Mouse (Mus musculus) retina, postnatal 1 day (tissue): ENCODE results near the gene Palld.

Source experiments
- DNase-seq: peaks from one replicate; pipeline ENCODE4 v3.0.0-alpha.2; 2012

Palld gene

DNA sequence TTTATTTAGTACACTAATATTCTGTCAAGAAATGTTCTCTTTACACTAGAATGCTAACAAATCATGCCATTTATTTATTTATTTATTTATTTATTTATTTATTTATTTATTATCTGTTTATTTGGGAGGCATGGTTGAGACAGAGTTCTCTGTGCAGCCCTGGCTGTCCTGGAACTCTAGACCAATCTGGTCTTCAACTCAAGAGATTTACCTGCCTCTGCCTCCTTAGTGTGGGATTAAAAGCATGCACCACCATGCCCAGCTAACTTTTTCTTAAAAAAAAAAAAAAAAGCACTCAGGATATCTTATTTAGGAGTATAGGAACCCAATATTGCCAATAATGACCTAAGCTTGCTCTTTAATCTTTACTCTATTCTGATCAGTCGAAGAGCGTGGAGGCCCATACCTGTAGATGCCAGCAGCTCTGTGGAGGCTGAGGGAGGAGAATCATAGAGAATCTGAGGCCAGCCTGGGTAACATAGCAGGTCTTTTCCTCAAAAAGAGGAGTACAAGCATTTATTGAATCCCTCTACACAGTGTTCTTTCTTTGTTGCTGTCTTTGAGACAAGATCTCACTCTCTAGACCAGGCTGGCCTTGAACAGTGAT is 415.5 kb downstream of the Palld start:
- DNase-seq, result no peak

DNA sequence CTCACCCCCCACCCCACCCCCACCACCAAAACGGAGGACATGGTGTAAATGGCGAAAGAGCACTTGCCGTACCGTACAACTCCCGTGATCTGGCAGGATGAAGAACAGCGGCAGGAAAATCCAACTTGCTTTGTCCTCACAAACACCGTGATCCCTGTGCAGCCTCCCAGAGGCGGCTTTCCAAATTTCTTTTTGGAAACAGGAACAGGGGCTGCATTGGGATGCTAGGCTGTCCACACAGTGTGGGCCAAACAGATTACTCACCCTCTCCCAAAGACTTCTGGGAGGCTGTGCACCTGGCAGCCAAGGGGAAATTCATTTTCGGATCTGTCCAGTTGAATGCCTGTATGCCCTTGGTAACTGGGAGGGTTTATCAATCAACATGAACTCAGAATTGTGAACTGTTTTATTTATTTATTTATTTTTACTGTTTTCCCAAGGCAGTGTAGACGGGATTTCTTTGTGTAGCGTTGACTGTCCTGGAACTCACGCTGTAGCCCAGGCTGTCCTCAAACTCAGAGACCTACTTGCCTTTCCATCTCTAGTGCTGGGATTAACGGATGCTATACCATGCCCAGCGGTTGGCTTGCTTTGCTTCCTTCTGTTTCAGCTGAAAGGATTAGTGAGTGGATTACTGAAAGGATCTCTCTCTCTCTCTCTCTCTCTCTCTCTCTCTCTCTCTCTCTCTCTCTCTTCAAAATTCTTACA is 422.1 kb downstream of the Palld start:
- DNase-seq, result no peak

DNA sequence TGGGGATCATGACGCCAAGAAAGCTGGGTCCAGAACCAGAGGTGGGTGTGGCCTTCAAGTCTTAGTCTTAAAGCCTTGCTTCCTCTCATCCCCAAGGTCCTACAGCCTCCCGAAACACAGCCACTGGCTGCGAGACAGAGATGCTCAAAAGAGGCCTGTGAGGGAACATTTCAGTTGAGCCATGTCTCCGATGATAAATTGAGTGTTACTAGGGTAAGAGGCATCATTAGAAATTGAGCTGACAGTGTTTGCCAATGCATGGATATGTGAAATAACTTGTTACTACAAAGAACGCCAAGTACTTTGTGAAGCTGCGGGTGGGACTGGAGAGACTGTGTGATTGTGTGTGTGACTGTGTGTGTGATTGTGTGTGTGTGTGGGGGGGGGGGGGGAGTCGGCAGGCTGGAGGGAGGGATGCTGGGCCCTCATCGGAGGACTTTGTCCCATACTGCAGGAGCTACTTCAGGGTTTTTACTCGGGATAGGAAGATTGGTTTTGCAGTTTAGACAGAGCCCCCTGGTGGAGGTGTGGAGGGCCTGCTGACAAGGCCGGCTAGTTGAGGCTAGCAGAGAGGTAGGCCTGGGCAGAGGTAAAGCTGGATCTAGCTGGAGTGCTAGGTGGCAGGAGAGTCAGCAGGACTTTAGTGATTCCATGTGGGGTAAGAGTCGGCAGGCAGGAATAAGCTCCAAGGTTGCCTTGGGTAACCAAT is 422.8 kb downstream of the Palld start:
- peak; percentile 61 for DNase-seq

DNA sequence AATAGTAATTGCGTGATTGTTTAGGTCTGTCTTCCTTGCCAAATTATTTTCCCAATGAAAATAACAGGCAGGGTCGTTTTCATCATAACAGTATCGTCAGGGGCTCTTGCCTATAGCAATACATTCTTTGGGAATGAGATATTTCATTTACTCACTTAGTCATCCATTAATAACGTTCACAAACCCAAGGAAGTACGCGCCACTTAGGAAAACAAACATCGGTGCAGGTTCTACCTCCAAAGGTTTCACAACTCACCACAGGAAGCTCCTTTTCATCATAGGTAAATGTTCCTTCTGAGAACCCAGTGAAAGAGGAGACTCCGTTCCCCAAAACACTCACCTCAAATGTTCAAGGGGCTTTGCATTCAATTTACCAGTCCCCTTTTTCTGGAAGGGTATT is 423.7 kb downstream of the Palld start:
- DNase-seq, result no peak

DNA sequence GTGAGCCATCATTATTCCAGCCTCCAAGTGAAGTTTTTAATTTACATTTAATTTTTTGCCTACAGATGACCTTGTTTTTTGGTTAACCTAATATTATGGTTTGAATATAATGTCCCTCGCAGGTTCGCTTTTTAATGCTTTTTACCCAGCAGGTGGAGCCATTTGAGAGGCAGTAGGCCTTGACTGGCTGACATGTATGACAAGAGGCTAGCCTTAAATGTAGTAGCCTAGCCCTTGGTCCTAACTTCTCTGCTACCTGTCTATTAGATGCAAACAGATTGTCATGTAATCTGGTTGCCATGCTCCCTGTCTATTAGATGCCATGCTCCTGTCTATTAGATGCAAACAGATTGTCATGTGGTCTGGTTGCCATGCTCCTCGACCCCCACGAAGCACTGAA is 424.3 kb downstream of the Palld start:
- no peak for DNase-seq

DNA sequence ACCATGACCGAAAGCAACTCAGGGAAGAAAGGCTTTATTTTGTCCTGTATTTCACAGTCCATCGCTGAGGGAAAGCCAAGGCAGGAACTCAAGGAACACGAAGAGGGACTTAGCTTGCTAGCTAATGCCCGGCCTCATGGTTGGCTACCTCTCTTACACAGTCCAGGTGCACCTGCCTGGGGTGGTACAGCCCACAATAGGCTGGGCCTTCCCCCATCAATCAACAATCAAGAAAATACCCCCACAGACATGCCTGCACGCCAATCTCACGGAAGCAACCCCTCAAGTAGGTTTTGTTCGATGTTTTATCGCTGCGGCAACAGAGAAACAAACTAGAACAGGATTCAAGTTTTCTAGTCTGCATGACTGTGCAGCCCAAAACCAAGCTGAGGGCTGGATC is 426.3 kb downstream of the Palld start:
- DNase-seq, result no peak

DNA sequence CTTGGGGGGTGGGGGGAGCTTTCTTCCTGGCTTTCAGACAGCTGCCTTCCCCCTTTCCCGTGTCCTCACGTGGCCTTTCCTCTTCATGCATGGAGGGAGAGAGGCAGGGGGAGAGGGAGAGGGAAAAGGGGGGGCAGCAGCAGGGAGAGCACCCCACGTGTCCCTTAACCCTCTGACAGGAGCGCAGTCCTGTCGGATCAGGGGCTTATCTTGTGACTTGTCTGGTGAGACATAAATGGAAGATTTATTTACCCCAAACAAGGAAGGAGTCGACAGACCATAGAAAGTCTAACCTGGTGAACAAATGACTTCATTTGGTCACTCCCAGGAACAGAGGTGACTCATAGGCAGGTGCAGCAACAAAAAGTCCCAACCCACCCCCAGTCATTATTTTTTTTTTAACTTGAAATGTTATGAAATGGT is 427.2 kb downstream of the Palld start:
- DNase-seq, result peak; percentile 83

DNA sequence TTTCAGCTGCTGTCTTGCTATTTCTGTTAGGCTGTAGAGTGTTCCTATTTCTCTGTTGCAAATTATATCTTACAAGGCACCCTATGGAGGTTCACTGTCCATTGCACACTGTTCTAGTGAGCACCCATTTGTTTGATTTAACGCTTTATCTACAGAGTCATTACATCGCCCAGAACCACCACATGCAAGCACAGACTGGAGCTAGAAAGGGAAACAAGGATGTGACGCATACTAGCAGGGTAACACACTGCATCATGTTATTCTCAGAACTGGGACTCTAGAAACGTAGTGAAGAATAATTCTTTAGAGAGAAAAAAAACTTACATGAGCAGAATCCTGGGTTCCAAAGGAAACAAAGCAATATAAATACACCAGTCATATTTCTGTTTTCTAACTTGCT is 432.3 kb downstream of the Palld start:
- no peak for DNase-seq

DNA sequence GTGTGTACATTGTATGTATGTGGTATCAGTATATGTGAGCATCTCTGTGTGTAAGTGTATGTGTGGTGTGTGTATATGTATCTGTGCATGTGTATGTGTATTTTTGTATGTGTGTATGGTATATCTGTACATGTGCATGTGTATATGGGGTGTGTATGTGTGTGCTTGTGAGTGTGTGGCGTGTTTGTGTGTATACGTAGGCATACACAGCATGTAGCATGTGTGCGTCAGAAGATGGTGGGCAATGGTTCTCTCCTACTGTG is 435.0 kb downstream of the Palld start:
- DNase-seq, result no peak

DNA sequence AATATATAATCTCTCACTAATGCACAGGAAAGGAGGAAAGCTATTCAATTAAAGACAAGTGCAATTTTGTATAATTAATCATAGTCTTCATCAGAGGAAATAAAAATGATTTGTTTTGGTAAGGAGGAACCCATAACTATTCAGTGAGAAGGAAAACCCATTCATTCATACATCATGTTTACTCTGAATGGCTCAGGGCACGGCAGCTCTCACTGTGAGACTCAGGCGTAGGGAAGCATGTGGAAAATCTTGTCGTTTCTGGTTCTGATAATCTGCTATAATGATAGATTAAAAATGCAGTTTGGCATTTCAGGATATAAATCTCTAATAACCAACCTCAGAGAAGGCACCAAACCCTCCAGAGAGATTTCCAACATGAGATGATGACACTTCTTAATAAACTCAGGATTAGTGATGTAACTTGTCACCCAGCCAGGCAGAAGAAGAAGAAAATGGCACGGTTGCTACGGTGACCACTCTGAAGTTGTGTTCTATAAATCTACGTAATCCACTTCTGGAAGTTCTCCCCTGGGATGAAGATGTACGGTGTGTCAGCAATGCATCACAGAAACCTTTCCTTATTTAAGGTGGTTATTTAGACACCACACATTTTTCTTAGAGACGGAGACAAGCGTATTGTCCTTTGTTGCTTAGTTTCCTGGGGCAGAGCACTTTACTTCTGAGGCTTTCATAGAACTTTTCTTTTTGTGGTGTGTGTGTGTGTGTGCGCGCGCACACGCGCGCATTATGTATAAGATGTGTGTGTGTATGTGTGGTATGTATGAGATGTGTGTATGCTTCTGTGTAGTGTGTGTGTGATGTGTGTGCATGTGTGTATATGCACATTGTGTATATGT is 435.6 kb downstream of the Palld start:
- DNase-seq, result no peak

DNA sequence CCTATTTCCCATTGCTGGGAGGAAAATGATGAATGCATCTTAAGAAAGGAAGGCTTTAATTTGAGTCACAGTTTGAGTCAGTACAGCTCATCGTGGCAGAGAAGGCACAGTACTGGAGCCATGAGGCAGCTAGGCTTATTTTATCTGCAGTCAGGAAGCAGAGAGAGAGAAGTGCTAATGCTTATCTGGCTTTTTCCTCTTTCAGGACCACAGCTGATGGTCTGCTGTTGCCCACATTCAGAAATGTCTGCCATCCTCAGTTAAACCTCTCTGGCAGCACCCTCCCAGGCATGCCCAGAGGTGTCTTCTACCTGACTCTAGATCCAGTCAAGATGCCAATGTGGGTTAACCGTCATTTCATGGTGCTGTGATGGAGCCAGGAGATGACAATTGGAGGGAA is 438.1 kb downstream of the Palld start:
- no peak for DNase-seq

DNA sequence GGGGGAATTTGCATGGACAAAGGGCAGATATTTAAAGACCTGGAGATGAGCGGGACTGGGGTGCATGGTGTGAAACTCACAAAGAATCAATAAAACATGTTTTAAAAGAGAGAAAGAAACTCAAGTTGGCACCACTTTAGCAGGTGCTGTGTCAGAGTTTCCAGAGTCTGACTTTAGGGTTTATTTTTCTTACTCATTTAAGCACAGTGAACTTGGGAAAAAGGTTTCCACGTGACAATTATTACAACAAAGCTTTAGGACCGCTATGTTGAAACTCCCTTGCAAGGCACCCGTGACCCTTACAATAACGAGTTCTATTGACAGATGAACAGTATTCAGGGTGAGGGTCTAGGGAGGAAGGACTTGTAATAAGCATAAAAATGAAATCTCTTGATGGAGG is 440.3 kb downstream of the Palld start:
- DNase-seq, result no peak
